Mouse (Mus musculus): ENCODE data around the gene F11r. TPM values are rescaled to one million over a fixed set of nuclear protein-coding genes. Genes with fewer than 3 reads are reported as not detected.
A peak's percentile ranks its signal among the peaks of the same experiment; 100 is the strongest.

Gene F11r
- 1 to 10 TPM; 6.9 to 7.7 TPM for total RNA-seq (2021)
- long read RNA-seq, experiment 1, partial matches to known transcripts, result 0 of 2 reads
- long read RNA-seq, experiment 1, other reads (novel, unspliced or antisense), result 1 of 2 reads
- long read RNA-seq, experiment 2, partial matches to known transcripts, result 0 of 1 reads
- long read RNA-seq, experiment 2, other reads (novel, unspliced or antisense), result 1 of 1 reads

GRCm38 (mm10) chr1:171437264-171438013 is at the start of gene F11r:
Gene F11r, plus strand, starts transcription at chr1:171437535.
- no peak for DNase-seq (ENCODE audit: low spot score in 2 of 2)

- DNase-seq (ENCODE audit: low spot score in 2 of 2), result no peak
Observed at GRCm38 (mm10) chr1:171388376-171389102, 48.8 kb upstream of the F11r start, which contains the start of gene Arhgap30. Gene Arhgap30, plus strand, starts transcription at chr1:171388954.

GRCm38 (mm10) chr1:171390101-171390500 is 47.2 kb upstream of the F11r start:
- DNase-seq (ENCODE audit: low spot score in 2 of 2), result no peak

GRCm38 (mm10) chr1:171401821-171402220 is 35.5 kb upstream of the F11r start:
- DNase-seq (ENCODE audit: low spot score in 2 of 2), result no peak

GRCm38 (mm10) chr1:171402991-171403390 is 34.3 kb upstream of the F11r start:
- DNase-seq (ENCODE audit: low spot score in 2 of 2), result no peak

GRCm38 (mm10) chr1:171407263-171407662 is 30.1 kb upstream of the F11r start:
- no peak for DNase-seq (ENCODE audit: low spot score in 2 of 2)

- no peak for DNase-seq (ENCODE audit: low spot score in 2 of 2)
Observed at GRCm38 (mm10) chr1:171410231-171410630, 27.1 kb upstream of the F11r start.

GRCm38 (mm10) chr1:171410947-171411484 is 26.3 kb upstream of the F11r start, which contains the start of gene Usf1:
Gene Usf1, plus strand, starts transcription at chr1:171411313.
- peak; percentile 95 to 97 for DNase-seq (ENCODE audit: low spot score in 2 of 2)

- no peak for DNase-seq (ENCODE audit: low spot score in 2 of 2)
Observed at GRCm38 (mm10) chr1:171411492-171411941, 25.8 kb upstream of the F11r start.

GRCm38 (mm10) chr1:171412001-171412441 is 25.3 kb upstream of the F11r start:
- peak in 1 of 2 experiments; percentile 36 for DNase-seq (ENCODE audit: low spot score in 2 of 2)

- peak; percentile 14 to 74 for DNase-seq (ENCODE audit: low spot score in 2 of 2)
Observed at GRCm38 (mm10) chr1:171412446-171412845, 24.9 kb upstream of the F11r start.

GRCm38 (mm10) chr1:171413608-171414007 is 23.7 kb upstream of the F11r start:
- no peak for DNase-seq (ENCODE audit: low spot score in 2 of 2)

GRCm38 (mm10) chr1:171418660-171419059 is 18.7 kb upstream of the F11r start, which contains the start of gene Tstd1:
Gene Tstd1, plus strand, starts transcription at chr1:171418872.
- DNase-seq (ENCODE audit: low spot score in 2 of 2), result no peak

GRCm38 (mm10) chr1:171419291-171419882 is 17.9 kb upstream of the F11r start:
- no peak for DNase-seq (ENCODE audit: low spot score in 2 of 2)

- no peak for DNase-seq (ENCODE audit: low spot score in 2 of 2)
Observed at GRCm38 (mm10) chr1:171419905-171420304, 17.4 kb upstream of the F11r start.

- DNase-seq (ENCODE audit: low spot score in 2 of 2), result no peak
Observed at GRCm38 (mm10) chr1:171422504-171423095, 14.7 kb upstream of the F11r start.

GRCm38 (mm10) chr1:171424638-171425037 is 12.7 kb upstream of the F11r start:
- DNase-seq (ENCODE audit: low spot score in 2 of 2), result no peak

GRCm38 (mm10) chr1:171425126-171425525 is 12.2 kb upstream of the F11r start:
- no peak for DNase-seq (ENCODE audit: low spot score in 2 of 2)

GRCm38 (mm10) chr1:171432158-171432557 is 5.2 kb upstream of the F11r start:
- no peak for DNase-seq (ENCODE audit: low spot score in 2 of 2)

- DNase-seq (ENCODE audit: low spot score in 2 of 2), result no peak
Observed at GRCm38 (mm10) chr1:171435288-171435814, 2.0 kb upstream of the F11r start.

Measured in layer of hippocampus, postnatal 14 days (tissue).